Mouse (Mus musculus) ovary, postnatal 36 days (tissue): ENCODE data around the gene Nav2.

ENCODE experiments used
- DNase-seq: peaks from one replicate; pipeline ENCODE4 v3.0.0; 2022; ENCODE audit warnings: low spot score, mixed read lengths

Nav2 gene

DNA sequence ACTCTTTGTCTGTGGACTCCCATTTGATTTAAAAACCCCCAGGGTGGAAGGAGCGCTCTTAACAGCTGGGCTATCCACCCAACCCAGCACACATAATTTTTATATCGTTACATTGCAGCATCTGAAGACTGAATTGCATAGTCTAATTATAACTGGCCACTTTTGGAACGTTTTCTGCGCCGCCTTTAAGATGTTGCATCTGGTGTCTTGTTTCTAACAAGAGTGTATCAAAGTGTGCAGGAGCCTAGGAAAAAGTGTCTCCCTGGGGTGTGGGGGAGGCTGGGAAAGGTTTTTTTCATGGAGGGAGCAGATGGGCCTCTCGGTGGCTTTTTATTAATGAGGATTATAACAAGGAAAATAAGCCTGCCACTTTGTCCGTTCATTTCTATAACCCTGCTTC lies 661.1 kb downstream of the Nav2 start:
- DNase-seq: no peak

DNA sequence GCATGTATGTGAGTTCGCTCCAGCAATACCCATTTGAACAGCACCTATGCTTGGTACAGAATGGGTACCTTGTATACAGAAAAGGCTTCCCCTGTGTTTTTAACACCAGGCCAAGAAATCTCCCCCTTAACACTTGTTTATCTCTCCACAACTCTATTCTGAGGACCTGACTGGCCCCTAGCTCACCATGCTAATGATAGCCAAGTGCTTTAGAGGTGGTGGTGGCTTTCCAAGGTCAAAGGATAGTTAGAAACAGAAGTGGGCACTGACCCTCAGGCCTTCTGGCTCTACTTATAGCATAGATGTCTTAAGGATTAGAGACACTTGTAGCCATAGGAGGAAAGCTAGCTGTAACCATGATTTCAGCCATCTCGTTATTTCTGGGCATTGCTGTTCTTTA lies 663.1 kb downstream of the Nav2 start:
- DNase-seq: no peak

DNA sequence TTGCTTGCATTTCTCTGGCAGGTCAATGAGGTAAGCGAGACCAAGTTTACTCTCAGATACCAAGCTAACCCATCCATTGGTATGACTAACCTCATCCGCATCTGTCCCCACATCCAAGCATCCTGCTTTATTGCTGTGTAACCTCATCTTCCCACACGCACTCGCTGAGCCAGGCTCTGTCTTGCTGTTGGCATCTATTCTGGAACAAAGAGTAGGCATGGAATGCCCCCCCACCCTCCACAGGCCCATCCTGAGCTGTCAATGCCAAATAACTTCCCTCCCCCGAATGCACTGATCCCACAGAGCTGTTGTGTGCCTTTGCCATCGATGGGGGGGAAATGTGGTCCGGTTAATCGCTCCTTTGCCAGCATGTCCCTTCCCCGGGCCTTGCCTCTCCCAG lies 666.7 kb downstream of the Nav2 start:
- no peak for DNase-seq

DNA sequence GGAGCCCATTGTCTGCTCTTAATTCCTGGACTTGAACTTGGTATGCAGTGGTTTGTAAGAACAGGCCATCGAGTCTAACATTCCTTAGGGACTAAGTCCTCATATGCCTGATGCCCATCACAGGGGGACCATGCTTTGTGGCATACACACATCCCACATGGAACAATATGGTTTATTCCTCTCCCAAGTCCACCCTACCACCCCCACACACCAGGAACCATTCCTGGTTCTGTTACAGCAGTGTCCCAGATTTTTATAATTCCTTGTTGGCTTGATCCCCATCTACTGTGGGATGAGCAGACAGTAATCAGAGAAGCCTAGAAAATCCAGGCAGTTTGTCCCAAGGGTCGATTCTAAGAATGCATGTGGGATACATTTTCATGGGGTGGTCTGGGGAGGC lies 668.6 kb downstream of the Nav2 start:
- DNase-seq: no peak

DNA sequence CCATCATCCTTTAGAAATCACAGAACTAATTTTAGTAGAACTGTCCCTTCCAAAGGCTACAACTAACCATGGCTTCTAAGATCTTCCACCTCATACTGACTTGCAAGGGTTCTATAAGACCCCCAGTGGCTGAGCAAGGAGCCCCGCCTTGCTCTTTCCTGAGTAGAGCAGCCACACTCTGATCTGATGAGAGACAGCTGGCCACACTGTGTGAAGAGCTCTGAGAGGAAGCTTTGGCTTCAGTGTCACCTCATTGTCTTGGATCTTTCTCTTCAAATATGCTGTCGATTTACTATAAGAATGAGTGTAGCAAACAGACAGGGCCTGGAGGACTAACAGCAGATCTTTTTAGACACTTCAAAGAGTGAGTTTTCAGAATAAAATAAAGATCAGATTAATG lies 673.4 kb downstream of the Nav2 start:
- DNase-seq: no peak

DNA sequence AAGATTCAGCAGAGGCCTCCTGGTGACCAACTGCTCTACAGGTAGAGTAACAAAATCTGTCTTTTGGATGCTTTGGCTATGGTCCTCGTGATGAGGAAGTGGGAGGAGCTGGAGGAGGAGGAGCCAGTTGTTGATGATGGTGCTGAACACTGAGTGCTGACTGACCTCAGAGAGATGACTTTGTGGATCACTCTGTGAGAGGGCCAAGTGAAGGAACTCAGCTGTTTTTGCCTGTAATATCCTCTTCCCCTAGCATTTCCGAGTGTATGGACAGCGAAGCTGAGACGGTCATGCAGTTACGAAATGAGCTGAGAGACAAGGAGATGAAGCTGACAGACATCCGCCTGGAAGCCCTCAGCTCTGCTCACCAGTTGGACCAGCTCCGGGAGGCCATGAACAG lies 674.0 kb downstream of the Nav2 start:
- no peak for DNase-seq

DNA sequence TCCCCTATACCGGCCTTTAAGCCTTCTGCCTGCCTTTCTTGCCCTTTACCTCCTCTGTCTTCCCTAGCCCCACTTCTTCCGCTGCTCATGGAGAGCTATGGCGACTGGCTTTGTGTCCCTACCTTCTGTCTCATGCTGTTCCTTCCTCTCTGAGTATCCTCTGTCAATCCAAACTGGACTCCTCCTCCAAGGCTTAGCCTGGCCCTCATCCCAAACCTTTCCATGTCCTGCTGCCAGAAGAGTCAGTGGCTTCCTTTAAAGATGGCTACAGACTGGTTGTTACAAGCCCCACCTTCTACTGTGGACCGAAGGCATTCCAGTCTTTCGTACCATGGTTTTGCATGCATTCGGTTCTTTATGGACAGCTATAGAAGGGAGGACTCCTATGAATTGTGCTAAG lies 674.7 kb downstream of the Nav2 start:
- no peak for DNase-seq

DNA sequence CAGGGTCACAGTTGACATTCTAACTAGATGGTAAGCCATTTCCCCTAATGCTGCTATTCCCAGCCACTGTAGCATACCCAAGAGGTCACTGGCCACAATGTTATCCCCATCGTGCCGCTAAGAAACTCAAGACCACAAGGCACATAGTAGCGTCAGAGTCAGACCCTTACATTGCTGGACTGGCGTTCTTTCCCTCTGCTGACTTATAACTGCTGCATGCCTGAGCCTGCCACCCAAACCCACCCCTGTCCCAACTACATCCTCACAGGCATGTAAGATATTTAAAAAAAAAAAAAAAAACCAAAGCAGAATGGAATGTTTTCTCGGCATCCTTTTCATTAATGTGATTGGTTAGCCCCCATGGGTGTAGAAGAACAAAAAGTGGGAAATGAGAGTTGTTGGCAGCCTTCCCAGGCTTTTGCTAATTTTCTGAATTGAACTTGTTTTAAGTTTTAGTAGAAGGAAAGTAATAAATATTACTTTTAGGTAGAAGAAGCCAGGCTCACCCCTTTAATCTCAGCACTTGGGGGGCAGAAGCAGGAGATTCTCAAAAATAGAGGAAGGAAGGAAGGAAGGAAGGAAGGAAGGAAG lies 678.1 kb downstream of the Nav2 start:
- DNase-seq: no peak

DNA sequence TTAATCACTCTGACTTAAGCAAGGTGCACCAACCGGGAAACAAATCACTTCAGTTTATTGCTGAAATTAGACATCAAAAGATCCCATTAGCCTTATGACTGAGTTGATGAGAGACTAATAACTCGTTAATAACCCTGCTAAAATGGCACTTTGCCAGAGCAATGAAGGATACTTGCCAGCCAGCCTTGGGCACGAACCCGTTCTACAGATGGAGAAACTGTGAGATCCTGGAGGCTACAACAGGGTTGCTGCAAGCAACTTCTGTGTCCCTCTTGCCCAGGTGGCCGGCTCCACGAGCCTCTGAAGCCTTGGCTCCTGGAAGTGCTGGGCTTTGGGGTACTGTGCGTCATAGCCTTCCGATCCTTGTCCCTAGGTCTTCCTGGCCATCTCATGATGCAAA lies 681.1 kb downstream of the Nav2 start:
- no peak for DNase-seq

DNA sequence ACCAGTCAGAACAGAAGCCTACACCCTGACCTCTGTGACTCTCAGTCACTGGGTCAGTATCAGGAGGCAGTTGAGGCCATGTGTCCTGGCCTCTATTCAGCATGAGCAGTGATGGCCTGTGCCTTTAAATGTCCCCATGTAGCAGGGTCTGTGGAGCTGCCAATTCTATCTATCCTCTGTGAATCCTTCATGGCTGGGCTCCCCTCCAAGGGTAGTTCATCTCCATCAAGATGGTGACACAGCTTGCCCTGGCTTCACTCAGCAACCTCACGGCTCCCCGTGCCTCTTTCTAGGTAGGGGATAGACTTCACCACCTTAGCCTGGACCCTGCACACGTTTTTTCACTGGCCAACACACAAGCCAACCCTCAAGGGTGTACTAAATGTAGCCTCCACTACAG lies 689.3 kb downstream of the Nav2 start:
- no peak for DNase-seq

DNA sequence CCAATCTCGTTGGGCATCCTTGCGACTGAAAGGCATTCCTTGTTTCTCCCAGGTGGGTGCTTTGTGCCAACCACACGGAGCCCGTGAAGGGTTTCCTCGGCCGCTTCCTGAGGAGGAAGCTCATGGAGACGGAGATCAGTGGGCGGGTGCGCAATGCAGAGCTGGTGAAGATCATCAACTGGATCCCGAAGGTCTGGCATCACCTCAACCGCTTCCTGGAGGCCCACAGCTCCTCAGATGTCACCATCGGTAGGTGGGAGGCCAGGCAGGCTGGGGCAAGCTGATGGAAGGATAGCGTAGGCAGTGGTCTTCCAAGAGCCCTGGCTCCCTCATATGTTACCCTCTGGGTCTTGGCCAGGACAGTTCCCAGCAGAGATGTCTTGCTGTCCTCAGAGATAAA lies 689.7 kb downstream of the Nav2 start:
- DNase-seq: no peak

DNA sequence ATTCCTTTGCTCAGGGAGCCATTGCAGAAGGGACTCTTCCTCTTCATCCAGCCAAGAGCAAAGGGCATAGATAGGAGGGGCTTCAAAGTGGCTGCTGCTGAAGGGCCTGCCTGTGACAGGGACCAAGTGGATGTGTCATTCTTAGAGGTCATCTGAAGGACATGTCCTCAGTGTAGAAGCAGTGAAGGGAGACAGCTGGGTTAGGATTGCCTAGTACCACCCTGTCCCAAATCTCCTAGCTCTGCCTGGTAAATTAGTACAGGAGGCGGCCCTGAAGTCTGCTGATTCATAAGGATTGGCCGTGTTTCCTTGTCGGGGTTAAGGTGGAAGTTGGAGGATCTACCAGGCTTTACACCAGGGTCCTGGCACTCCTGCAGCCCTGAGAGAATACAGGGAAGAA lies 691.4 kb downstream of the Nav2 start:
- no peak for DNase-seq

DNA sequence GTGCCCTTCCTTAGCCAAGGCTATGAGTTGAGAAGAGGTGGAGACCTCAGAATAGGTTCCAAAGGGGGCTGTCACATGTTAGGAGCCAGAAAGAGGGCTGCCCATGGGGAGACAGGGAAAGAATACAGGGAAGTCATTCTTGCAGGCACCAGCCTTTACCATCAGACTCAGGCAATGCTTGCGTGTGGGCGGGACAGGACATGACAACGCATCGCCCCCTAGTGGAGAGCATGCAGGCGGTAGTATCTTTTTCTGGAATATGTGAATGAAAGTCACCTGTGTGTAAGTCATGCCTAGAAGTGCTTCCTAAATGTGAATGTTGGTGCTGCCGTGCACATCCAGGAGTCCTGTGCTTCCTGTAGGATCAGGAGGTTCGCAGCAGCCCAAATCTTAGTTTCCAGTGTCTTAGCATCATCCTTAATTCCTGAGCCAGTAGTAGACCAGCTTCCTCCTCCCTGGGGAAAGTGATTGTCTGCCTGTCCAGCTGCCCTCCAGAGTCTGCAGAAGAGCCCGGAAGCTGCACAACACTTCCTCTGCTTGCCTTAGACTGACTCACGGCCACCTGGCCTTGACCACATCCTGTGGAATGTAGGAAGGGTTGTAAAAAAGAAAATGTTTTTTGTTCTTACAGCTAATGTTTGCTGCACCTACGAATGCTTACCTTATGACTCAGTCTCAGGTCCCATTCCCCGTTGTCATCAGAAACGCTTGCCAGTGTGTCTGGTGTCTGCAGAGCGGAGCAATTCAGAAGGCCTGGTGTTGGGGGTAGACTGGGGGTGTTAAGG lies 692.9 kb downstream of the Nav2 start:
- peak; percentile 37 for DNase-seq

DNA sequence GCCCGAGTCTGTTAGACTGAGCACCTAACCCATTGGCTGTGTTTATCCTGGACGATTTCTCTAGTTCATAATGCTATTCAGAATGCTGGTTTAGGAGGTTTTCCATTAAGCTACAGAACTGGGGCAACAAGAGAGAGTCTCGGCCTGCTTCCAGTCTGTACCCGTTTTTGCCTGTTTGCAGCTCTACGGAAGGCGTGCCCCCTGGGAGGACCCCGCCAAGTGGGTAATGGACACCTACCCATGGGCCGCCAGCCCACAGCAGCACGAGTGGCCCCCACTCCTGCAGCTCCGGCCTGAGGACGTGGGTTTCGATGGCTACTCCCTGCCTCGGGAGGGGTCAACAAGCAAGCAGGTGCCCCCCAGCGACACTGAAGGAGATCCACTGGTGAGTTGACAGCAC lies 695.7 kb downstream of the Nav2 start:
- DNase-seq: no peak

DNA sequence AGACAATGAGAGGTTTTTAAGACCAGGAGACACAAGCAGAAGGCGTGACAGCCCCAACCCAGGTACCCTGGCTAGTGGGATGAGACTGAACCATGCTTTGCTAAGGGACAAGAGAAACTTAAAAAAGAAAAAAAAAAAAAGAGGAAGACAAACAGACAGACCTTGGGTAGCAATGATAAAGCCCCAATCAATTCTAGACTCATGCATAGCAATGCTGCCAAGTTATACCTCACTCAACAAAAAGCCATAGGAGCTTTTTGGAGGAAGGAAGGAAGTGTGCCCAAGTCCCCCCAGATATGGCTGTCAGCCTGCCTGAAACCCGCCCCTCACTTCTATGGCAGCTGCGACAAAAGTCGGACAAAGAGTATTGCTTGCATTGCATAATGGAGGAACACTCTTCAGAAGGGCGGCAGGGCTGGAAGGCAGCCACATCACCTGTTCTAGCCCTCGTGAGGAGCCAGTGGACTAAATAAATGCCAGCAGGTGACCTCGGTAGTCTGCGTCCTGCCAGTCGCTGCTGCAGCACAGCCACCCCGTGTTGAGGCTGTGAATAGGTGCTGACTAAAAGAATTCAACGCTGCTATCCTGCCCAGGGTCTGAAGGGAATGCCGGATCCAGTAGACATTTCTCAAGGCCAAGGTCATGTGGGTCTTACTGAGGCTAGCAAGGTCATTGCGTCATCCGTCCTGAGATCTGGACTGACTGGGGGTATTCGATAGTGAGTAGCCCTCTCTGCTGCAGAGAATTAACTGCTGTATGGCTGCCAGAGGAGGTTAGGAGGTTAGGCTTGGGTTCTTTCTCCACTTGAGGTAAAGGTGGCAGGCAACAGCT lies 696.7 kb downstream of the Nav2 start:
- no peak for DNase-seq

DNA sequence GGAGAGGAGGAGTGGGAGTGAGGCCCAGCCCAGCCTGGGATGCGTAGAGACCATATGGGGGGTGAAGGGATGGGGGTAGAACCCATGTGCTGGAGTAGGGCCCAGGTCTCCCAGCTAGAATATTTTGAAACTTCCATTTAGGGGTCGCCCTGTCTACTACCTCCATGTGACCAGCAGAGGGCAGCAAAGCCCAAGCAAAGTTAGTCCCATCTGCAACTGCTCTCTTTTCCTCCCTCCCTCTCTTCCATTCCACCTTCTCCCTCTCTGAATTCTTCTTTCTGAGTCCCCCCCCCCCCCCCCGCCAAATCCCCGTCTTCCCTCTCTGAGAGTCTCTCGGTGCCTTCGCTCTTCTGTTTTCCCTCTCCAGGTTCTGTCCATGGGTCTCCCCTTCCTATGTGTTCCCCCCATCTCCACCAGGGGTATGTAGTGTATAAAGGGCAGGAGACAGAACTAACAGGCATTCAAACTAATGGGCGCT lies 707.8 kb downstream of the Nav2 start:
- DNase-seq: peak; percentile 51

DNA sequence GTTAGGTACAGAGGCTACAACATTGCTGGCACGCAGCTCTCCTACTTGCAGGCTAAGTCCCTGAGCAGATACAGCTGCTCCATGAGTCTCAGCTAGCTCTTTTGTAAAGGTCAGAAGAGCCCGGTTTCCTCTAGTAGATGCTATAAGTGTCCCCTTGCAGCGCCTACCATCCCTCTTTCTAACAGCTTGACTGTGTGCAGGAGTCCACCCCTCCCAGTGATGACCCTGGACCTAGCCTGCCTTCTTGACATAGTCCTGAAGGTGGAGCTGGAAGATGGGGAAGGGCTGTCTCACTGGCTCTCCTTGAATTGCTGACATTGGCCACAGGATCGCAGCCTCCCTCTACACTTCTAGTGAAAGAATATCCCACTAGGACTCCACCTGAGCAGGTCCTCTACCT lies 708.6 kb downstream of the Nav2 start:
- no peak for DNase-seq

DNA sequence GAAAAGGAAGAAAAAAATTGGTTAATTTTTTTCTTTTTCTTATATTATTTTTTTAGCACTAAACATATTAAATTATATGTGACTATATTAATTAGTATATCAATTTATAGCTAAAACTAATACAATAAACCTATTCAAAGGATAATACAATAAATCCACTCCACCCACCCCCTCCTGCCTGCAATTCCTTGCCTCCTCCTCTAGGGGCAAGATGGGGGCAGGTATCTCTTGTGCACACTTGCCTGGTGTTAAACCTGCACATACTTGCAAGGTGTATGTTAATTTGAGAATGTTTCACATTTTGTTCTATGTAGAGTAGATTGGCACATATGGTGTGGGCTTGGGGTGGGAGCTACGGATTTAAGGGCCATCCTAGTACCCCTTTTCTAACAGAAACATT lies 711.6 kb downstream of the Nav2 start:
- DNase-seq: no peak

DNA sequence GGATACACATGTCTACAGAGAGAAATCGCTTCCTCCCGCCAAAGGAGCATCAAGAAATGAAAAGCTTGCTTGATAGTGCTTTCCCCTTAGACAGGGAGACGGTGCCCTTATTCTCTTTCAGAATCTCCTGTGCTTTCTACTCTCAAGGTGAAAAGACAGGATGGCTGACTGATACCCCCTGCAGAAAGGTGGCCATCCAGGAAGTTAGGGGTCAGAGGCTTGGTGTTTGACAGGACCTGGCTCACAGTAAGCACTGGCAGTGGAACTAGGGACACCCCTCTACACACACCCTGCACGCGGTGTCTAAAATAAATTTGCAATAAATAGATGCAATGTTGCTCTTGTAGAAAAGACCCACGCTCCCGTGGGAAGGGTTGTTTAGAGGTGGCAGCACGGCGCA lies 723.4 kb downstream of the Nav2 start:
- no peak for DNase-seq

DNA sequence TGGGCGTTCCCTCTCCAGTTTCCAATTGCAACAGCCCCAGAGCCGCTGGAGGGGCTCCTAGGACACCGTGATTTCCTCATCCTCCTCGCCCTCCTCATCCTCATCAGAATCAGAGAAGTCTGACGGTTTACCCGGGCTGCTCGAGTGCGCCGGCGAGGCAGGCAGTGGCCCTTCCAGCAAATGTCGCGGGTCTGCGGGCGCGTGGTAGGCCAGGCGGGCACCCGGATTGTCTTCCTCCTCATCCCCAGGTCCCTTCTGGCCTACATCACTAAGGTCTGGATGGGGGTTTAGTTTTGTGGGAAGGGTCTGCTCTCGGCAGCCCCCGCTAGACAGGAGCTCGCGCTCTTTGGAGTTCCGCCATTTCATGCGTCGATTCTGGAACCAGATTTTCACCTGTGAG lies 723.9 kb downstream of the Nav2 start:
- DNase-seq: no peak

DNA sequence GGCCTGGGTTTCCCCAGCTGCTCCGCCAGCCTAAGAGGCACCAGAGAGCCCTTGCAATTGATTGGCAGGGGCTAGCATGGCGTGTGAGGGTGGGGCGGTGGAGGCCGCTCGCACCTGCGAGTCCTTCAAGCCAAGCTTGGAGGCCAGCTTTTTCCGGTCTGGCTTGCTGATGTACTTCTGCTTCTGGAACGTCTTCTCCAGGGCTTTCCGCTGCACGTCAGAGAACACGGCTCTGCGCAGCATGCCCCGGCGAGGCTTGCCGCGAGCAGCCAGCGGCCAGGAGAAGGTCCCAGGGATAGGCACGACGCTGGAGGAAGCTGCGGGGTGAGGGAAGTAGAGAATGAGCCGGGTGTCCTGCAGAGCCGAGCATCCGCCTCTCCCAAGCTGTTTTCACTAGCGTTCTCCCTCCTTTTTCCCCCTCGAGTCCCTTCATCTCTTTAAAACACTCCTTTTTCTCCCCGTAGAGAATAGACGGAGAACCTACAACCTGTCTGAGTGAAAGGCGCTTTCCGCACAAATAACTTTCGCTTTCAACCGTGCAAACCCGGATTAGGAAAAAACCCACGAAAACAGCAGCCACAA lies 725.0 kb downstream of the Nav2 start:
- DNase-seq: peak; percentile 18

DNA sequence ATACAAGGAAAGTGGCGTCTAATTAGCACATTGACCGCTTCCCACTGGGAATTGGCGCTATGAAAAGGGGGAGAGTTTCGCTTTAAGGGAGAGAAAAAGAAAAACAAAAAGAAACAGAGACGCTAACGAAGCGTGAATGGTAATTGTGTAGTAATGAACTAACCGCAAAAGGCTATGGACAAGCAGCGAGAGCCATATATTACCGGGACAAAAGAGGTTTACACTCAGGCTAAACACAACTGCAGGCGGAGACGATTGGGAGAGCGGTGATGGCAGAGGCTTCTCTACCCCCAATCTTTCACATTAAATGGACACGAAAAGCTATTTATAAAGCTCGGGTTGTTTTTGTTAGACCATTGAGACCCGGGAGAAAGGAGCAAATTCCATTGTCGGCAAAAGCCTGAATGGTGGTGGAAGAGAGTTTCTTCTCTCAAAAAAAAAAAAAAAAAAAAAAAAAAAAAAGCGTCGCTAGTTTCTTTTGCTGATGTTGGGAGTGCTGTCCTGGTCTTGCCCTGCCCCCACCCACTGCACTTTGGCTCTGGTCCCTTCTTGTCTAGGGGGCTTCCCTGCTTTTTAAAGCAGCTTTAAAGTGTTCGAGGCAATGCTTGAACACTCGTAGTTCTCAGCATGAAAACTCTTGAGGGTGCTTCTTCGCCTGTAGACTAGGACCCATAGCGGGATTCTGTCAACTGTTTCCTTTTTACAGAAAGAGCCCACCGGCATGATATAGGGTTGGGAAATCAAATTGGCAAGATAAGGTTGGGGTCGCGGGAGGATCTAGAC lies 726.0 kb downstream of the Nav2 start:
- no peak for DNase-seq
